Mouse (Mus musculus): ENCODE measurements around the gene Caskin2.
A peak's percentile ranks its signal among the peaks of the same experiment; 100 is the strongest.

Caskin2 gene

GRCm38 (mm10) chr11:115806154-115806553, 7.3 kb downstream of the Caskin2 start:
- no peak for DNase-seq (ENCODE audit: low spot score)

- DNase-seq (ENCODE audit: low spot score) = no peak
Observed at GRCm38 (mm10) chr11:115805005-115805404, 8.4 kb downstream of the Caskin2 start.

- no peak for DNase-seq (ENCODE audit: low spot score)
Observed at GRCm38 (mm10) chr11:115803072-115803709, 10.2 kb downstream of the Caskin2 start.

- DNase-seq (ENCODE audit: low spot score) = no peak
Observed at GRCm38 (mm10) chr11:115800981-115801380, 12.5 kb downstream of the Caskin2 start.

GRCm38 (mm10) chr11:115797665-115798064, 15.8 kb downstream of the Caskin2 start:
- no peak for DNase-seq (ENCODE audit: low spot score)

- DNase-seq (ENCODE audit: low spot score) = no peak
Observed at GRCm38 (mm10) chr11:115796898-115797297, 16.5 kb downstream of the Caskin2 start.

GRCm38 (mm10) chr11:115792353-115792752, 21.1 kb downstream of the Caskin2 start:
- DNase-seq (ENCODE audit: low spot score) = no peak

- DNase-seq (ENCODE audit: low spot score) = no peak
Observed at GRCm38 (mm10) chr11:115791919-115792318, 21.5 kb downstream of the Caskin2 start.

- no peak for DNase-seq (ENCODE audit: low spot score)
Observed at GRCm38 (mm10) chr11:115789787-115790186, 23.7 kb downstream of the Caskin2 start.

- no peak for DNase-seq (ENCODE audit: low spot score)
Observed at GRCm38 (mm10) chr11:115786473-115786872, 27.0 kb downstream of the Caskin2 start.

GRCm38 (mm10) chr11:115780141-115781070, 33.0 kb downstream of the Caskin2 start:
- no peak for DNase-seq (ENCODE audit: low spot score)

- peak; percentile 33 for DNase-seq (ENCODE audit: low spot score)
Observed at GRCm38 (mm10) chr11:115779038-115779571, 34.3 kb downstream of the Caskin2 start.

GRCm38 (mm10) chr11:115777487-115778335, 35.7 kb downstream of the Caskin2 start:
- DNase-seq (ENCODE audit: low spot score) = peak; percentile 0

- no peak for DNase-seq (ENCODE audit: low spot score)
Observed at GRCm38 (mm10) chr11:115776954-115777353, 36.5 kb downstream of the Caskin2 start.

GRCm38 (mm10) chr11:115775821-115776665, 37.4 kb downstream of the Caskin2 start:
- DNase-seq (ENCODE audit: low spot score) = peak; percentile 0

GRCm38 (mm10) chr11:115774653-115775052, 38.8 kb downstream of the Caskin2 start:
- no peak for DNase-seq (ENCODE audit: low spot score)

- no peak for DNase-seq (ENCODE audit: low spot score)
Observed at GRCm38 (mm10) chr11:115768896-115769295, 44.5 kb downstream of the Caskin2 start.

GRCm38 (mm10) chr11:115766981-115767380, 46.5 kb downstream of the Caskin2 start:
- DNase-seq (ENCODE audit: low spot score) = no peak

- DNase-seq (ENCODE audit: low spot score) = no peak
Observed at GRCm38 (mm10) chr11:115766356-115766943, 47.0 kb downstream of the Caskin2 start.

GRCm38 (mm10) chr11:115765607-115766141, 47.8 kb downstream of the Caskin2 start:
- no peak for DNase-seq (ENCODE audit: low spot score)
